Mouse (Mus musculus) heart, embryonic 11.5 days (tissue): ENCODE results near the gene Syt7. TPM values are rescaled to one million over a fixed set of nuclear protein-coding genes. Genes with fewer than 3 reads are reported as not detected.
A peak's percentile ranks its signal among the peaks of the same experiment; 100 is the strongest.

Experiments used
- ATAC-seq: fragments of 200-750 bp; cut with Nextera tagmentation; replicated peaks from 2 replicates; pipeline ENCODE4 v1.8.0; 2017; ENCODE audit warnings: moderate library complexity; ENCODE audit not compliant: insufficient number of reproducible peaks, low FRiP score, low TSS enrichment
- H3K27ac ChIP-seq: fragments of 300-500 bp; sonication (generic); 2 replicates; pipeline ENCODE4 v1.5.1; 2014; ENCODE audit warnings: mild to moderate bottlenecking, low read depth, low read length
- H3K27me3 ChIP-seq: fragments of 300-500 bp; sonication (generic); 2 replicates; pipeline ENCODE4 v1.6.1; 2014; ENCODE audit warnings: mild to moderate bottlenecking, low read length, mixed read lengths; ENCODE audit not compliant: control insufficient read depth, insufficient read depth
- H3K36me3 ChIP-seq: fragments of 300-500 bp; sonication (generic); 2 replicates; pipeline ENCODE4 v1.6.1; 2014; ENCODE audit warnings: mild to moderate bottlenecking, low read length, moderate library complexity, mixed read lengths; ENCODE audit not compliant: control insufficient read depth, insufficient read depth
- H3K4me1 ChIP-seq: fragments of 300-500 bp; sonication (generic); 2 replicates; pipeline ENCODE4 v1.6.1; 2014; ENCODE audit warnings: low read length; ENCODE audit not compliant: control insufficient read depth, insufficient read depth
- H3K4me2 ChIP-seq: fragments of 300-500 bp; sonication (generic); 2 replicates; pipeline ENCODE4 v1.6.1; 2014; ENCODE audit warnings: mild to moderate bottlenecking, moderate library complexity
- H3K4me3 ChIP-seq: fragments of 300-500 bp; sonication (generic); 2 replicates; pipeline ENCODE4 v1.5.1; 2014; ENCODE audit warnings: low read depth, low read length
- H3K9ac ChIP-seq: fragments of 300-500 bp; sonication (generic); 2 replicates; pipeline ENCODE4 v1.6.1; 2014; ENCODE audit warnings: mild to moderate bottlenecking, low read depth, low read length, moderate library complexity
- H3K9me3 ChIP-seq: fragments of 300-500 bp; sonication (generic); replicated peaks from 2 replicates; pipeline ENCODE4 v1.6.1; 2016; ENCODE audit warnings: low read length; ENCODE audit not compliant: control insufficient read depth
- WGBS: fragments of 180-500 bp; shearing (Covaris S2); extraction: QIAGEN DNeasy Blood & Tissue Kit; methylation state at CpG from one replicate; pipeline ENCODE4 v1.1.7; 2014; ENCODE audit not compliant: insufficient replicate concordance; 5-methylcytosine and 5-hydroxymethylcytosine counted together
- polyA plus RNA-seq: library from polyadenylated mRNA; unstranded; fragments of >200 nt; fragmentation: Nextera tagmentation; extraction: Ambion mirVana; gene quantifications from 2 replicates; pipeline ENCODE4 v1.2.1, GENCODE M21; 2014

Gene Syt7
- polyA plus RNA-seq, 1 experiment from 2014 or later, result 1.2 TPM

- Histone ChIP-seq H3K4me1 (peaks cover 6% of the 10 kb centered on the region), H3K4me3 (no peak overlapping the region), H3K36me3 (no peaks in the 10 kb centered on the region), H3K9ac (no peak overlapping the region), H3K27me3 (peaks cover 7% of the 10 kb centered on the region; the same call in 1 of the 2 replicates), H3K4me2 (no peak overlapping the region), H3K9me3 (no peaks in the 10 kb centered on the region), H3K27ac (no peak overlapping the region)
- WGBS, result 73% methylated on average over 7 of the region's 7 CpGs
- no peak for ATAC-seq
These were observed 36.7 kb upstream of the Syt7 start for GRCm38 (mm10) chr19:10352218-10352617.

GRCm38 (mm10) chr19:10354830-10355229 lies 34.1 kb upstream of the Syt7 start:
- H3K9ac ChIP-seq, result no peak overlapping the region
- 63% methylated on average over 2 of the region's 2 CpGs for WGBS
- no peaks in the 10 kb centered on the region for H3K36me3 ChIP-seq
- peaks cover 7% of the 10 kb centered on the region for H3K4me1 ChIP-seq
- H3K27ac ChIP-seq, result no peak overlapping the region
- H3K4me2 ChIP-seq, result no peak overlapping the region
- H3K4me3 ChIP-seq, result no peak overlapping the region
- no peaks in the 10 kb centered on the region for H3K9me3 ChIP-seq
- H3K27me3 ChIP-seq, result peaks cover 11% of the 10 kb centered on the region; the same call in 1 of the 2 replicates
- ATAC-seq, result no peak

- Histone ChIP-seq H3K27me3 (peaks cover 11% of the 10 kb centered on the region; the same call in 1 of the 2 replicates), H3K9ac (peak overlapping the region; percentile 16; the same call in 1 of the 2 replicates), H3K4me2 (no peak overlapping the region), H3K4me3 (no peak overlapping the region), H3K9me3 (no peaks in the 10 kb centered on the region), H3K27ac (no peak overlapping the region), H3K36me3 (no peaks in the 10 kb centered on the region), H3K4me1 (peaks cover 7% of the 10 kb centered on the region)
- WGBS, result 8% methylated on average over 12 of the region's 12 CpGs
- 0 out of 2 replicates have a peak, but pooled peaks have one; percentile 24 for ATAC-seq
These were observed 31.9 kb upstream of the Syt7 start for GRCm38 (mm10) chr19:10356845-10357503.

GRCm38 (mm10) chr19:10359105-10359946 lies 29.6 kb upstream of the Syt7 start:
- 76% methylated on average over 8 of the region's 8 CpGs for WGBS
- H3K27ac ChIP-seq, result no peak overlapping the region
- no peak overlapping the region for H3K4me2 ChIP-seq
- ATAC-seq, result no peak
- H3K4me1 ChIP-seq, result peaks cover 7% of the 10 kb centered on the region
- H3K27me3 ChIP-seq, result peaks cover 24% of the 10 kb centered on the region
- no peaks in the 10 kb centered on the region for H3K9me3 ChIP-seq
- no peak overlapping the region for H3K4me3 ChIP-seq
- H3K36me3 ChIP-seq, result no peaks in the 10 kb centered on the region
- H3K9ac ChIP-seq, result no peak overlapping the region

GRCm38 (mm10) chr19:10362473-10363129 lies 26.3 kb upstream of the Syt7 start:
- ATAC-seq, result no peak
- Histone ChIP-seq H3K4me1 (no peaks in the 10 kb centered on the region), H3K36me3 (no peaks in the 10 kb centered on the region), H3K27me3 (peaks cover 21% of the 10 kb centered on the region), H3K4me3 (no peak overlapping the region), H3K9ac (no peak overlapping the region), H3K27ac (no peak overlapping the region), H3K4me2 (no peak overlapping the region), H3K9me3 (no peaks in the 10 kb centered on the region)
- WGBS, result 48% methylated on average over 6 of the region's 6 CpGs

- Histone ChIP-seq H3K4me3 (no peak overlapping the region), H3K4me2 (no peak overlapping the region), H3K36me3 (no peaks in the 10 kb centered on the region), H3K9me3 (no peaks in the 10 kb centered on the region), H3K9ac (no peak overlapping the region), H3K27ac (no peak overlapping the region), H3K27me3 (peaks cover 21% of the 10 kb centered on the region), H3K4me1 (no peaks in the 10 kb centered on the region)
- no peak for ATAC-seq
- 19% methylated on average over 7 of the region's 7 CpGs for WGBS
These were observed 25.0 kb upstream of the Syt7 start for GRCm38 (mm10) chr19:10363869-10364268.

GRCm38 (mm10) chr19:10366116-10366845 lies 22.6 kb upstream of the Syt7 start:
- H3K9me3 ChIP-seq, result no peaks in the 10 kb centered on the region
- H3K9ac ChIP-seq, result no peak overlapping the region
- no peak overlapping the region for H3K4me2 ChIP-seq
- no peak overlapping the region for H3K27ac ChIP-seq
- 71% methylated on average over 3 of the region's 3 CpGs for WGBS
- H3K27me3 ChIP-seq, result peaks cover 21% of the 10 kb centered on the region
- H3K36me3 ChIP-seq, result no peaks in the 10 kb centered on the region
- no peak overlapping the region for H3K4me3 ChIP-seq
- H3K4me1 ChIP-seq, result no peaks in the 10 kb centered on the region
- no peak for ATAC-seq

- Histone ChIP-seq H3K27ac (no peak overlapping the region), H3K36me3 (no peaks in the 10 kb centered on the region), H3K9ac (no peak overlapping the region), H3K9me3 (no peaks in the 10 kb centered on the region), H3K4me2 (no peak overlapping the region), H3K4me1 (no peaks in the 10 kb centered on the region), H3K4me3 (no peak overlapping the region), H3K27me3 (peaks cover 16% of the 10 kb centered on the region; the same call in 1 of the 2 replicates)
- no peak for ATAC-seq
- WGBS, result 74% methylated on average over 7 of the region's 7 CpGs
These were observed 21.1 kb upstream of the Syt7 start for GRCm38 (mm10) chr19:10367802-10368201.
